Mouse (Mus musculus): ENCODE data around the gene Aimp2. TPM values are rescaled to one million over a fixed set of nuclear protein-coding genes. Genes with fewer than 3 reads are reported as not detected.

Aimp2 gene
- polyA plus RNA-seq, 1 experiment, result not detected

DNA sequence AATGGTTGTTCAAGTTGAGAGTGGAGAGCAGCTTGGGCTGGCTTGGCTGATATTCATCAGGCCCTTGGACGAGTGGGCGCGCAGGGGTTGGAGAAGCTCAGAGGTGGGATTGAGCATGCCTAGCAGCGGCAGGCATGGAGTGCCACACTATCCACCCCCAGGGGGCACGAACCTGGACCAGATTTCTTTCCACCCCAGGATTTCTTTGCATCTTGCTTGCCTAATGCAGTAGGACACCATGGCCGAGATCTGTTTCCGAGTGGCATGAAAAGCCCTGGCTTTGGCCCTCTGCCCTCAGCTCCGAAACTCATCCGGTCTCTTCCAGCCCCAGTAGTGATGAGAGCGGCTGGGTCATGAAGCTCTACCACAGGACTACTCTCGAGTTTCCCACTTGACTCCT, 23.8 kb upstream of the Aimp2 start:
- Histone ChIP-seq H3K27ac (ENCODE audit: insufficient read depth, low read depth, low read length) (no peak overlapping the region), H3K4me1 (ENCODE audit: control insufficient read depth, insufficient read depth, low read length) (peaks cover 7% of the 10 kb centered on the region), H3K4me3 (ENCODE audit: insufficient read depth, low read depth, low read length) (no peak overlapping the region; the same call in 1 of the 2 replicates)
- TF ChIP-seq POLR2A (IDR thresholded peaks at IDR 0.05; ENCODE audit: insufficient read depth, low read depth, low read length) (no peak), CTCF (IDR thresholded peaks at IDR 0.05; ENCODE audit: insufficient read depth, low read depth, low read length) (no peak)
- WGBS, result 70% methylated on average over 11 of the region's 11 CpGs

DNA sequence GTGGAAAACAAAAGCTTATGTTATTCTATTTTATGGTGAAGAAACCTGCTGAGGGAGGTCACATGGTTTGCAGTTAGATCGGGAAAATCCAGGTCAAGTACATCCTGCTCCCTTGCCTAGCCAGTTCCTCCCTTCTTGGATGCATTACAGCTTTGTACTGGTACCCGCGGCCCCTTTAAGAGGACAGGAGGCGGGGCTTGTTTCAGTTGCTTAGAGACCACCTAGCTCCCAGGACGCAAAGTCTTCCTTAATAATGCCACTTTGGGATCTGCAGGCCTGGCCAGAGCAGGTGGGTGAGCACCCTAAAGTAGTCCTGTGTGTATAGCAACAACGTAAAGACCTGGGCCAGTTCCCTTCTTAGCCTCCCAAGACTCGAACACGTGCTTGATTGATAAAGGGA, 23.2 kb upstream of the Aimp2 start, which contains the start of gene Rsph10b:
Rsph10b (plus strand) TSS at position 205 of the 400 bp plus-strand sequence.
- Histone ChIP-seq H3K4me1 (ENCODE audit: control insufficient read depth, insufficient read depth, low read length) (peaks cover 7% of the 10 kb centered on the region), H3K4me3 (ENCODE audit: insufficient read depth, low read depth, low read length) (peak within 1 kb of the TSS; percentile 15; the same call in 1 of the 2 replicates), H3K27ac (ENCODE audit: insufficient read depth, low read depth, low read length) (no peak within 1 kb of the TSS)
- no peak for TF ChIP-seq POLR2A (IDR thresholded peaks at IDR 0.05; ENCODE audit: insufficient read depth, low read depth, low read length)
- TF ChIP-seq CTCF (IDR thresholded peaks at IDR 0.05; ENCODE audit: insufficient read depth, low read depth, low read length), result no peak
- WGBS, result 16% methylated on average over 8 of the region's 8 CpGs

DNA sequence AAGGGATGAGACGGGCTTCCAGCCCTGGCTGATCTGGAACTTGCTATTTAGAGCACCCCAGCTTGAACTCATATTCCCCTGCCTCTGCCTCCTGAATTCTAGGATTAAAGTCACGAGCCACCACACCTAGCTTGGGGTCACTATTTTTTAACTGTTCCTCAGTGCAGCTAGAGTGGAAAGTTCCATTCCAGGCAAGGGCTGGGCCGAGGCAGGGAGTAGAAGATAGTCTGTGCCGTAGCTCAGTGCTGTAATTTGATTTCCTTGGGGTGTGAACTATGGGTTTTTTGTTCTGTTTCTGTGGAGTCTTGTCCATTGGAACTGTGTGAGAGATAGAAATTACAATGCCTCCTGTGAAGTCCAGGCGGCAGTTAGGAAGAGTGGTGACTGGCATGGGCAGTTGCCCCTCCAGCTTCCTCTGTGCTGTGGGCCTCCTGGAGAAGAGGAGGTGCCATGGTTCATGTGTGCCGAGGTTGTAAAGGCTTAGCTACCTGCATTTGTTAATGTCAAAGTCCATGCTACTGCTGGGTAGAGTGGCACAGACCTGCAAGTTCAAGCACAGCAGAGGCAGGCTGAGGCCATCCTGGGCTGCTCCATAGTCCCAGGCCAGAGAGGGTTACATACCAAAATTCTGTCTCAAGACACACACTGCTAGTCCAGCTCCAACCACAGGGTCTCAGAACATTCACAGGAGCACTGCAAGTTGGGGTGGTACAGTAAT, 22.4 kb upstream of the Aimp2 start:
- Histone ChIP-seq H3K27ac (ENCODE audit: insufficient read depth, low read depth, low read length) (no peak overlapping the region), H3K4me3 (ENCODE audit: insufficient read depth, low read depth, low read length) (no peak overlapping the region), H3K4me1 (ENCODE audit: control insufficient read depth, insufficient read depth, low read length) (peaks cover 7% of the 10 kb centered on the region)
- 81% methylated on average over 6 of the region's 6 CpGs for WGBS
- TF ChIP-seq CTCF (IDR thresholded peaks at IDR 0.05; ENCODE audit: insufficient read depth, low read depth, low read length) (no peak), POLR2A (IDR thresholded peaks at IDR 0.05; ENCODE audit: insufficient read depth, low read depth, low read length) (no peak)

GRCm38 (mm10) chr5:143930656-143931055, 21.0 kb upstream of the Aimp2 start:
- TF ChIP-seq POLR2A (IDR thresholded peaks at IDR 0.05; ENCODE audit: insufficient read depth, low read depth, low read length) (no peak), CTCF (IDR thresholded peaks at IDR 0.05; ENCODE audit: insufficient read depth, low read depth, low read length) (no peak)
- Histone ChIP-seq H3K4me3 (ENCODE audit: insufficient read depth, low read depth, low read length) (no peak overlapping the region), H3K4me1 (ENCODE audit: control insufficient read depth, insufficient read depth, low read length) (peaks cover 4% of the 10 kb centered on the region; the same call in 1 of the 2 replicates), H3K27ac (ENCODE audit: insufficient read depth, low read depth, low read length) (no peak overlapping the region)
- 94% methylated on average over 12 of the region's 12 CpGs for WGBS

- Histone ChIP-seq H3K4me3 (ENCODE audit: insufficient read depth, low read depth, low read length) (no peak overlapping the region), H3K27ac (ENCODE audit: insufficient read depth, low read depth, low read length) (no peak overlapping the region), H3K4me1 (ENCODE audit: control insufficient read depth, insufficient read depth, low read length) (peaks cover 4% of the 10 kb centered on the region; the same call in 1 of the 2 replicates)
- WGBS, result 95% methylated on average over 4 of the region's 4 CpGs
- TF ChIP-seq CTCF (IDR thresholded peaks at IDR 0.05; ENCODE audit: insufficient read depth, low read depth, low read length), result no peak
- no peak for TF ChIP-seq POLR2A (IDR thresholded peaks at IDR 0.05; ENCODE audit: insufficient read depth, low read depth, low read length)
These were observed 19.6 kb upstream of the Aimp2 start for GRCm38 (mm10) chr5:143929291-143929690.

- WGBS, result 95% methylated on average over 8 of the region's 8 CpGs
- Histone ChIP-seq H3K4me1 (ENCODE audit: control insufficient read depth, insufficient read depth, low read length) (peaks cover under 1% of the 10 kb centered on the region; the same call in 1 of the 2 replicates), H3K4me3 (ENCODE audit: insufficient read depth, low read depth, low read length) (no peak within 1 kb of the TSS), H3K27ac (ENCODE audit: insufficient read depth, low read depth, low read length) (no peak within 1 kb of the TSS)
- TF ChIP-seq POLR2A (IDR thresholded peaks at IDR 0.05; ENCODE audit: insufficient read depth, low read depth, low read length) (no peak), CTCF (IDR thresholded peaks at IDR 0.05; ENCODE audit: insufficient read depth, low read depth, low read length) (no peak)
These were observed 18.2 kb upstream of the Aimp2 start, which contains the start of gene Gm42421 for GRCm38 (mm10) chr5:143927875-143928274. Gm42421 (plus strand) TSS chr5:143928175.

DNA sequence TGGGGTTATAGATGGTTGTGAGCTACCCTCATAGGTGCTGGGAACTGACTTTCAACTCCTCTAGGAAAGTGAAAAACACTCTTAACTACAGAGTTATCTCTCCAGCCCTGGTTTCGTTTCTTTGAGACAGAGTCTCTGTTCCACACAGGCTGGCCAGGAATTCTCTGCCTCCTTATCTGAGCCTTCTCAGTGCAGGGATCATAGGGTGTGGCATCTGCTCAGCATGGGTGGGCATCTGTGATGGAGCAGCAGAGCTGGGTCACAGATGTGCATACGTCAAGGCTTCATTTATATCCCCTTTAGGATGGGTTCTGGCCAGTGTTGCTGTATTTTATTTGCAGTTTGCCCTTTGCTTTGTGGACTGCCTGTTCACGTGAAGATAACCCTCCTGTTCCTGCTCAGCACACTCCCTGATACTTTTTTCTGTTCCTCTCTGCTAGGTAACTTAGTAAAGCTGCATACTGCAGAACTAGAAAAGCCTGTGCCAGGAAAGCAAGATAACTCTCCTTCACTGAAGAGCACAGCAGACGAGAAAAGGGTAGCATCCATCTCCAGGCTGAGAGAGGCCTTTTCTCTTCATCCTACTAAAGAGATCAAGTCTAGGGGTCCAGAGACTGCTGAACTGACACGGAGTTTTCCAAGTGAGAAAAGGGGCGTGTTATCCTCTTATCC, 15.3 kb upstream of the Aimp2 start:
- Histone ChIP-seq H3K4me1 (ENCODE audit: control insufficient read depth, insufficient read depth, low read length) (no peaks in the 10 kb centered on the region), H3K4me3 (ENCODE audit: insufficient read depth, low read depth, low read length) (no peak overlapping the region), H3K27ac (ENCODE audit: insufficient read depth, low read depth, low read length) (no peak overlapping the region)
- 91% methylated on average over 6 of the region's 6 CpGs for WGBS
- TF ChIP-seq POLR2A (IDR thresholded peaks at IDR 0.05; ENCODE audit: insufficient read depth, low read depth, low read length), result no peak
- TF ChIP-seq CTCF (IDR thresholded peaks at IDR 0.05; ENCODE audit: insufficient read depth, low read depth, low read length), result no peak

DNA sequence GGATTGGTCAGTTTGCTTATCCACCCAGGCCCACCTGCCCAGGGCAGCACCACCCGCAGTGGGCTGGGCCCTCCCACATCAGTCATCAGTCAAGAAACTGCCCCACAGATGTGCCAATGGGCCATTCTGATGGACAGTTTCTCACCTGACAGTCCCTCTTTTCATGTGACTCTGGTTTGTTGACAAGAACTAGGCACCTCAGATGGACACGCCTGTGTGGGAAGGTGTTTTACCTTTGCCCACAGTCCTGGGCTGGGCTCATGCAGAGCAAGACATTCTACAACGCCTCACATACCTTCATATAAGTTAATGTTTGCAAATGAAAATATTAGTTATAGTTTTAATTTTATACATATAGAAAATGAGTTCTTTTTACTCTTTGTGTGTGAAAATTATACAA, 8.5 kb upstream of the Aimp2 start:
- no peak overlapping the region for H3K4me3 ChIP-seq (ENCODE audit: insufficient read depth, low read depth, low read length)
- no peaks in the 10 kb centered on the region for H3K4me1 ChIP-seq (ENCODE audit: control insufficient read depth, insufficient read depth, low read length)
- no peak overlapping the region for H3K27ac ChIP-seq (ENCODE audit: insufficient read depth, low read depth, low read length)
- TF ChIP-seq CTCF (IDR thresholded peaks at IDR 0.05; ENCODE audit: insufficient read depth, low read depth, low read length) (no peak), POLR2A (IDR thresholded peaks at IDR 0.05; ENCODE audit: insufficient read depth, low read depth, low read length) (no peak)
- WGBS, result 94% methylated on average over 3 of the region's 3 CpGs

DNA sequence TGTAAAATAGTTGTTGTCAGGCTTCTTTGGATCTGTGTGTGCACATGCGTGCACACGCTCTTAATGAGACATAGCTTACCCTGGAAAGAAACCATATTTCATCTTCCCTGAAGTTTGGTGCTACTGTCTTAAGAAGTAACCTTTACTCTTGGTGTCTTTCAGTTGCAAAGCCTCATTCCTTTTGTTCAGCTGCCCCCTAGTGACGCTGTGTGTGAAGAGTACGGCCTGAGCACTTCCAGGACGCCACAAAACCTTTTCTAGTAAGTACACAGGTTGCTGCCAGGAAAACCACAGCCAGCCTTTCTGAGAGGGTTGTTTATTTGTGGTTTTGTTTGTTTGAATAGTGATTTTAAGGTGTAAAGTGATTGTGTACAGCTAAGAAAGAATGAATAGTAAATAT, 7.8 kb upstream of the Aimp2 start:
- Histone ChIP-seq H3K27ac (ENCODE audit: insufficient read depth, low read depth, low read length) (no peak overlapping the region), H3K4me3 (ENCODE audit: insufficient read depth, low read depth, low read length) (no peak overlapping the region), H3K4me1 (ENCODE audit: control insufficient read depth, insufficient read depth, low read length) (no peaks in the 10 kb centered on the region)
- WGBS, result 41% methylated on average over 5 of the region's 5 CpGs
- TF ChIP-seq POLR2A (IDR thresholded peaks at IDR 0.05; ENCODE audit: insufficient read depth, low read depth, low read length) (no peak), CTCF (IDR thresholded peaks at IDR 0.05; ENCODE audit: insufficient read depth, low read depth, low read length) (no peak)
